Mouse (Mus musculus) G1E (cell line): Measurements from ENCODE around the gene Faxc. TPM values are rescaled to one million over a fixed set of nuclear protein-coding genes. Genes with fewer than 3 reads are reported as not detected.

ENCODE experiments used
- ATAC-seq: 2 replicates; pipeline ENCODE4 v1.8.0; 2016; ENCODE audit warnings: mild to moderate bottlenecking; ENCODE audit not compliant: insufficient number of reproducible peaks, poor library complexity, low FRiP score, severe bottlenecking; ENCODE audit errors: extremely low read depth
- DNase-seq: peaks from one replicate; pipeline ENCODE4 v3.0.0; 2012; ENCODE audit warnings: low spot score
- H3K27me3 ChIP-seq: 2 replicates; pipeline ENCODE4 v1.6.1; 2012; ENCODE audit warnings: mild to moderate bottlenecking, low read length, inconsistent platforms; ENCODE audit not compliant: insufficient read depth
- H3K36me3 ChIP-seq: replicated peaks from 2 replicates; pipeline ENCODE3; 2012; ENCODE audit warnings: mild to moderate bottlenecking, inconsistent platforms
- H3K4me1 ChIP-seq: 2 replicates; pipeline ENCODE4 v1.6.1; 2012; ENCODE audit warnings: low read depth, low read length, inconsistent platforms, mixed read lengths; ENCODE audit not compliant: insufficient read depth
- H3K4me3 ChIP-seq: 2 replicates; pipeline ENCODE4 v1.5.1; 2012; ENCODE audit warnings: low read depth, mild to moderate bottlenecking, inconsistent platforms, low read length, moderate library complexity, mixed read lengths
- H3K9me3 ChIP-seq: replicated peaks from 2 replicates; pipeline ENCODE4 v1.6.1; 2012; ENCODE audit warnings: inconsistent platforms
- CTCF ChIP-seq: IDR thresholded peaks from 2 replicates; pipeline ENCODE4 v1.5.1; 2012; ENCODE audit warnings: low read depth, low read length, inconsistent platforms, mixed read lengths
- GATA1 ChIP-seq: IDR thresholded peaks from 2 replicates; pipeline ENCODE4 v1.6.1; 2012; ENCODE audit warnings: borderline replicate concordance, low read length, inconsistent platforms, mixed read lengths
- GATA2 ChIP-seq: IDR thresholded peaks from 2 replicates; pipeline ENCODE4 v1.6.1; 2012; ENCODE audit warnings: low read depth, low read length, inconsistent platforms, borderline replicate concordance
- POLR2AphosphoS5 ChIP-seq: IDR thresholded peaks from 2 replicates; pipeline ENCODE4 v1.6.1; 2012; ENCODE audit warnings: low read depth, low read length, inconsistent platforms; ENCODE audit not compliant: insufficient replicate concordance
- TAL1 ChIP-seq: conservative IDR thresholded peaks from 2 replicates; pipeline ENCODE4 v1.6.1; 2012; ENCODE audit warnings: low read depth, low read length, inconsistent platforms, mixed read lengths
- polyA plus RNA-seq: library from polyadenylated mRNA; stranded (reverse); fragments of >175 nt; gene quantifications from 2 replicates; pipeline ENCODE4 v1.2.3, GENCODE M21; 2012
- total RNA-seq, 2 experiments: library from RNA; stranded (forward) in 1 of 2; stranded (reverse) in 1 of 2; fragments of 200-1000 nt in 1 of 2; fragments of >200 nt in 1 of 2; fragmentation: Nextera tagmentation in 1 of 2; gene quantifications; 2 replicates each; pipeline ENCODE4 v1.2.3; 2014 to 2017

Gene Faxc
- total and polyA plus RNA-seq, 3 experiments = 0.22 TPM; not detected in 2

GRCm38 (mm10) chr4:21937890-21938289 lies 6.8 kb downstream of the Faxc start:
- TF ChIP-seq TAL1 = no peak
- TF ChIP-seq POLR2AphosphoS5 = no peak
- TF ChIP-seq GATA2 = no peak
- no peak for TF ChIP-seq GATA1
- no peak for TF ChIP-seq CTCF
- H3K4me3 ChIP-seq = no peak overlapping the region
- no peaks in the 10 kb centered on the region for H3K9me3 ChIP-seq
- no peak for DNase-seq
- H3K36me3 ChIP-seq = no peaks in the 10 kb centered on the region
- no peaks in the 10 kb centered on the region for H3K4me1 ChIP-seq
- H3K27me3 ChIP-seq = peaks cover 3% of the 10 kb centered on the region; the same call in 1 of the 2 replicates
- ATAC-seq = no peak

GRCm38 (mm10) chr4:21944672-21945071 lies 13.5 kb downstream of the Faxc start:
- H3K4me1 ChIP-seq = no peaks in the 10 kb centered on the region
- no peak for ATAC-seq
- TF ChIP-seq GATA1 (no peak), POLR2AphosphoS5 (no peak), TAL1 (no peak), CTCF (no peak), GATA2 (no peak)
- no peak overlapping the region for H3K4me3 ChIP-seq
- DNase-seq = no peak
- H3K36me3 ChIP-seq = no peaks in the 10 kb centered on the region
- no peaks in the 10 kb centered on the region for H3K9me3 ChIP-seq
- 0 out of 2 replicates have a peak, but pooled peaks cover 9% of the 10 kb centered on the region for H3K27me3 ChIP-seq

- TF ChIP-seq CTCF = no peak
- no peak for TF ChIP-seq POLR2AphosphoS5
- TF ChIP-seq TAL1 = no peak
- TF ChIP-seq GATA1 = no peak
- no peak for TF ChIP-seq GATA2
- Histone ChIP-seq H3K9me3 (no peaks in the 10 kb centered on the region), H3K4me3 (no peak overlapping the region), H3K27me3 (peaks cover 9% of the 10 kb centered on the region; the same call in 1 of the 2 replicates), H3K4me1 (no peaks in the 10 kb centered on the region), H3K36me3 (no peaks in the 10 kb centered on the region)
- no peak for DNase-seq
- ATAC-seq = no peak
These were observed 20.3 kb downstream of the Faxc start for GRCm38 (mm10) chr4:21951444-21951843.

- Histone ChIP-seq H3K27me3 (peaks cover 9% of the 10 kb centered on the region; the same call in 1 of the 2 replicates), H3K4me1 (no peaks in the 10 kb centered on the region), H3K36me3 (no peaks in the 10 kb centered on the region), H3K4me3 (no peak overlapping the region), H3K9me3 (no peaks in the 10 kb centered on the region)
- ATAC-seq (no peak), DNase-seq (no peak)
- TF ChIP-seq CTCF = no peak
- TF ChIP-seq GATA1 = no peak
- TF ChIP-seq GATA2 = no peak
- no peak for TF ChIP-seq TAL1
- no peak for TF ChIP-seq POLR2AphosphoS5
These were observed 21.1 kb downstream of the Faxc start for GRCm38 (mm10) chr4:21952255-21952654.

GRCm38 (mm10) chr4:21957570-21958321 lies 26.6 kb downstream of the Faxc start:
- Histone ChIP-seq H3K9me3 (no peaks in the 10 kb centered on the region), H3K27me3 (peaks cover 4% of the 10 kb centered on the region; the same call in 1 of the 2 replicates), H3K4me3 (no peak overlapping the region), H3K4me1 (no peaks in the 10 kb centered on the region), H3K36me3 (no peaks in the 10 kb centered on the region)
- ATAC-seq = peak; percentile 61; the same call in 1 of the 2 replicates
- TF ChIP-seq CTCF (peak; percentile 32; the same call in 1 of the 2 replicates), GATA1 (no peak)
- peak; percentile 16 for DNase-seq

- TF ChIP-seq GATA2 (no peak), GATA1 (no peak), CTCF (no peak), POLR2AphosphoS5 (no peak), TAL1 (no peak)
- ATAC-seq (no peak), DNase-seq (no peak)
- H3K4me1 ChIP-seq = no peaks in the 10 kb centered on the region
- H3K9me3 ChIP-seq = no peaks in the 10 kb centered on the region
- H3K36me3 ChIP-seq = no peaks in the 10 kb centered on the region
- no peaks in the 10 kb centered on the region for H3K27me3 ChIP-seq
- no peak overlapping the region for H3K4me3 ChIP-seq
These were observed 40.8 kb downstream of the Faxc start for GRCm38 (mm10) chr4:21971949-21972348.
